Mouse (Mus musculus): Measurements from ENCODE around the gene Mrfap1. TPM values are rescaled to one million over a fixed set of nuclear protein-coding genes. Genes with fewer than 3 reads are reported as not detected.

Mrfap1 gene
- total and polyA plus RNA-seq, 3 experiments = 211 to 317 (median 312) TPM

- Histone ChIP-seq H3K4me3 (replicated peaks in 1 of 3; ENCODE audit: low read depth in 2 of 3, low read length in 2 of 3, poor library complexity in 1 of 3) (no peak overlapping the region), H3K27ac (ENCODE audit: insufficient read depth, low read depth) (no peak overlapping the region), H3K9ac (ENCODE audit: insufficient read depth, low read depth) (no peak overlapping the region), H3K79me2 (replicated peaks; ENCODE audit: control insufficient read depth, extremely low read depth, insufficient read depth, poor library complexity, severe bottlenecking) (no peaks in the 10 kb centered on the region), H3K9me3 (replicated peaks; ENCODE audit: low read length) (no peaks in the 10 kb centered on the region), H3K4me2 (ENCODE audit: insufficient read depth, low read depth, poor library complexity, severe bottlenecking) (no peak overlapping the region), H3K27me3 (replicated peaks) (no peaks in the 10 kb centered on the region), H3K36me3 (replicated peaks in 1 of 2; ENCODE audit: control insufficient read depth in 1 of 2, insufficient read depth in 1 of 2, low read length in 1 of 2) (peaks cover 72 to 92% of the 10 kb centered on the region in 2 experiments), H3K4me1 (ENCODE audit: control insufficient read depth in 1 of 2, insufficient read depth in 2 of 2) (peaks cover 32 to 90% of the 10 kb centered on the region in 2 experiments)
- in situ Hi-C loops (cut with MboI; ENCODE audit: low pct_ligation_motif_present, low pct_unique_long_range_greater_than_20kb, low sequenced_read_pairs) (no loop called here), dilution Hi-C loops (cut with MboI; ENCODE audit: extremely low pct_ligation_motif_present, extremely low pct_unique_long_range_greater_than_20kb, low sequenced_read_pairs) (no loop called here)
- TF ChIP-seq MYC (IDR thresholded peaks at IDR 0.05; ENCODE audit: low read depth, low read length) = peak; percentile 92
- TF ChIP-seq ZMIZ1 (IDR thresholded peaks at IDR 0.05; ENCODE audit: low read depth, low read length) = no peak
- no peak for TF ChIP-seq USF1 (IDR thresholded peaks at IDR 0.05; ENCODE audit: low read depth, low read length)
- peak; percentile 63 for TF ChIP-seq RAD21 (IDR thresholded peaks at IDR 0.05; ENCODE audit: low read depth, low read length)
- no peak for TF ChIP-seq ZNF384 (IDR thresholded peaks at IDR 0.05; ENCODE audit: low read depth, low read length)
- TF ChIP-seq MAX (IDR thresholded peaks at IDR 0.05; ENCODE audit: low read length) = peak; percentile 66
- peak; percentile 83 to 90 for TF ChIP-seq CTCF (conservative IDR thresholded peaks at IDR 0.05 in 1 of 2, IDR thresholded peaks at IDR 0.05 in 1 of 2; ENCODE audit: low read depth in 2 of 2, low read length in 2 of 2)
- peak; percentile 50 for TF ChIP-seq SMC3 (IDR thresholded peaks at IDR 0.05; ENCODE audit: low read depth, low read length)
- DNase-seq (ENCODE audit: extremely low read depth) = peak; percentile 77
These were observed 14.8 kb upstream of the Mrfap1 start for GRCm38 (mm10) chr5:36811413-36811812.

GRCm38 (mm10) chr5:36810634-36811033 is 14.1 kb upstream of the Mrfap1 start:
- no peak overlapping the region for H3K4me3 ChIP-seq (replicated peaks in 1 of 3; ENCODE audit: low read depth in 2 of 3, low read length in 2 of 3, poor library complexity in 1 of 3)
- H3K9me3 ChIP-seq (replicated peaks; ENCODE audit: low read length) = no peaks in the 10 kb centered on the region
- peak overlapping the region; percentile 56; the same call in 1 of the 2 replicates for H3K27ac ChIP-seq (ENCODE audit: insufficient read depth, low read depth)
- H3K9ac ChIP-seq (ENCODE audit: insufficient read depth, low read depth) = no peak overlapping the region; the same call in 1 of the 2 replicates
- in situ Hi-C loops (cut with MboI; ENCODE audit: low pct_ligation_motif_present, low pct_unique_long_range_greater_than_20kb, low sequenced_read_pairs) = no loop called here
- peaks cover 68 to 92% of the 10 kb centered on the region in 2 experiments for H3K36me3 ChIP-seq (replicated peaks in 1 of 2; ENCODE audit: control insufficient read depth in 1 of 2, insufficient read depth in 1 of 2, low read length in 1 of 2)
- peak; percentile 70 for DNase-seq (ENCODE audit: extremely low read depth)
- H3K27me3 ChIP-seq (replicated peaks) = no peaks in the 10 kb centered on the region
- TF ChIP-seq USF1 (IDR thresholded peaks at IDR 0.05; ENCODE audit: low read depth, low read length) (peak; percentile 59), POLR2A (IDR thresholded peaks at IDR 0.05; ENCODE audit: low read depth, low read length) (no peak)
- H3K79me2 ChIP-seq (replicated peaks; ENCODE audit: control insufficient read depth, extremely low read depth, insufficient read depth, poor library complexity, severe bottlenecking) = no peaks in the 10 kb centered on the region
- dilution Hi-C loops (cut with MboI; ENCODE audit: extremely low pct_ligation_motif_present, extremely low pct_unique_long_range_greater_than_20kb, low sequenced_read_pairs) = no loop called here
- peaks cover 32 to 83% of the 10 kb centered on the region in 2 experiments for H3K4me1 ChIP-seq (ENCODE audit: control insufficient read depth in 1 of 2, insufficient read depth in 2 of 2)
- H3K4me2 ChIP-seq (ENCODE audit: insufficient read depth, low read depth, poor library complexity, severe bottlenecking) = no peak overlapping the region

GRCm38 (mm10) chr5:36809123-36809522 is 12.6 kb upstream of the Mrfap1 start:
- Histone ChIP-seq H3K27me3 (replicated peaks) (no peaks in the 10 kb centered on the region), H3K9me3 (replicated peaks; ENCODE audit: low read length) (no peaks in the 10 kb centered on the region), H3K9ac (ENCODE audit: insufficient read depth, low read depth) (no peak overlapping the region), H3K79me2 (replicated peaks; ENCODE audit: control insufficient read depth, extremely low read depth, insufficient read depth, poor library complexity, severe bottlenecking) (no peaks in the 10 kb centered on the region), H3K4me3 (replicated peaks in 1 of 3; ENCODE audit: low read depth in 2 of 3, low read length in 2 of 3, poor library complexity in 1 of 3) (no peak overlapping the region), H3K4me1 (ENCODE audit: control insufficient read depth in 1 of 2, insufficient read depth in 2 of 2) (peaks cover 20 to 72% of the 10 kb centered on the region in 2 experiments), H3K27ac (ENCODE audit: insufficient read depth, low read depth) (no peak overlapping the region), H3K36me3 (replicated peaks in 1 of 2; ENCODE audit: control insufficient read depth in 1 of 2, insufficient read depth in 1 of 2, low read length in 1 of 2) (peaks cover 59 to 81% of the 10 kb centered on the region in 2 experiments), H3K4me2 (ENCODE audit: insufficient read depth, low read depth, poor library complexity, severe bottlenecking) (no peak overlapping the region)
- TF ChIP-seq TCF12 (IDR thresholded peaks at IDR 0.05; ENCODE audit: low read depth, low read length) (no peak), POLR2A (IDR thresholded peaks at IDR 0.05; ENCODE audit: low read depth, low read length) (no peak), ZKSCAN1 (IDR thresholded peaks at IDR 0.05; ENCODE audit: borderline replicate concordance, low read depth, low read length) (no peak), ELF1 (IDR thresholded peaks at IDR 0.05; ENCODE audit: low read depth, low read length) (no peak)
- dilution Hi-C loops (cut with MboI; ENCODE audit: extremely low pct_ligation_motif_present, extremely low pct_unique_long_range_greater_than_20kb, low sequenced_read_pairs) = no loop called here
- DNase-seq (ENCODE audit: extremely low read depth) = no peak
- in situ Hi-C loops (cut with MboI; ENCODE audit: low pct_ligation_motif_present, low pct_unique_long_range_greater_than_20kb, low sequenced_read_pairs) = loop anchor here (5.0 kb wide), 1 partner anchor 52 kb away; no protein-coding TSS in a partner anchor

Measured in CH12.LX (cell line).